Mouse (Mus musculus): ENCODE data around the gene Pofut2.
A peak's percentile ranks its signal among the peaks of the same experiment; 100 is the strongest.

Pofut2 gene

GRCm38 (mm10) chr10:77229609-77230595 is 29.1 kb upstream of the Pofut2 start:
- no peak for DNase-seq (ENCODE audit: low read depth)

DNA sequence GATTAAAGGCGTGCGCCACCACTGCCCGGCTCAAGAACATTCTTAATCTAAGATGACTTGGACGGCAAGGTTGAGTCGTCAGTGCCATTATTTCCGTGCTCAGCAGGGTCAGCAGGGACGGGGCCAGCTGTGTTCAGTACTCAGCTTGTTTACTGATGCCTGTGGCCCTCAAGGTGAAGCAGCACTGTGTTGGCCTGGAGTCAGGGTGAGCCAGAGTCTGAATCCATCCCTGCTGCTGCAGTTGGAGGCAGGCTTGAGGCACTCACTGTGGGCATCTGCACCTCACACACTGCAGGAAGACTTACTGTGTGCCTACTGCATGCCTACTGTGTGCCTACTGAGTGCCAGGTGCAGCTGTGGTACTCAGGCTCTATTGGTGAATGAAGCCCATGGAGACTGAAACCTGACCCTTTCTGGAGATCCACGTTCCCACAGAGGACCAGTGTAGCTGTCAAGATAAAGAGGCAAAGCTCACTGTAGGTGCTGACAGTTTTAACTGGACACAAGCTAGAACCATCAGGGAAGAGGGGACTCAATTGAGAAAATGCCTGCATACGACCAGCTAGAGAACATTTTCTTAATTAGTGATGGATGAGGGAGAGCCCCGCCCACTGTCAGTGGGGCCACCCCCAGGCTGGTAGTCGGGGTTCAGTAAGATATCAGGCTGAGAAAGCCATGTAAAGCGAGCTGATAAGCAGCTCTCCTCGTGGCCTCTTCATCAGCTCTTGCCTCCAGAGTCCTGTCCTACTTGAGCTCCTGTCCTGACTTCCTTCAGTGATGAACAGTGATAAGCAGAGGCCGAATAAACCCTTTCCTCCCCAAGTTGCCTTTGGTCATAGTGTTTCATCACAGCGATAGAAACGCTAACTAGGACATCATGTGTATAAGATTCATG is 26.9 kb upstream of the Pofut2 start:
- DNase-seq (ENCODE audit: low read depth): no peak

- DNase-seq (ENCODE audit: low read depth): no peak
Observed at GRCm38 (mm10) chr10:77233230-77233629, 25.8 kb upstream of the Pofut2 start.

GRCm38 (mm10) chr10:77234991-77235616 is 23.9 kb upstream of the Pofut2 start:
- DNase-seq (ENCODE audit: low read depth): no peak

GRCm38 (mm10) chr10:77237795-77238580 is 21.0 kb upstream of the Pofut2 start:
- no peak for DNase-seq (ENCODE audit: low read depth)

DNA sequence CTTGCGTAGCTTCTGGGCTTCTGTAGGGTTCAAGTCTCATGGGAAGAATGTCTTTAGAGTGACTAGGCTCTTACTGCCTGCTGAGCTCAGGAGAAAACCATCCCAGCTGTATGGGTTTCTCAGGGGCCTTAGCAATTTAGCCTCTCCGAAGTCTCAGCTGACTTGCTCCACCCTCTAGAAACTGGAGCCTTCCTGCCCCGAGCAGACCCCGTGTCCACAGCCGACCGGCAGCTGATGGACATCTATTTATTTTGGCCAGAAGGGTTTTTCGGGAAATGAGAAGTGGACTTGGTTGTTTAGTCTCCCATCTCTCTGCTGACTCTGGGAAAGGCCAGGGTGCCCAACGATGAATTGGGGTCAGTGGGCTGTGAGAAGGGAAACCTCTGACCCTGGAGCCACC is 18.3 kb upstream of the Pofut2 start:
- DNase-seq (ENCODE audit: low read depth): no peak

GRCm38 (mm10) chr10:77242396-77242795 is 16.6 kb upstream of the Pofut2 start:
- no peak for DNase-seq (ENCODE audit: low read depth)

GRCm38 (mm10) chr10:77242871-77243270 is 16.1 kb upstream of the Pofut2 start:
- DNase-seq (ENCODE audit: low read depth): no peak

GRCm38 (mm10) chr10:77243572-77244161 is 15.4 kb upstream of the Pofut2 start:
- no peak for DNase-seq (ENCODE audit: low read depth)

DNA sequence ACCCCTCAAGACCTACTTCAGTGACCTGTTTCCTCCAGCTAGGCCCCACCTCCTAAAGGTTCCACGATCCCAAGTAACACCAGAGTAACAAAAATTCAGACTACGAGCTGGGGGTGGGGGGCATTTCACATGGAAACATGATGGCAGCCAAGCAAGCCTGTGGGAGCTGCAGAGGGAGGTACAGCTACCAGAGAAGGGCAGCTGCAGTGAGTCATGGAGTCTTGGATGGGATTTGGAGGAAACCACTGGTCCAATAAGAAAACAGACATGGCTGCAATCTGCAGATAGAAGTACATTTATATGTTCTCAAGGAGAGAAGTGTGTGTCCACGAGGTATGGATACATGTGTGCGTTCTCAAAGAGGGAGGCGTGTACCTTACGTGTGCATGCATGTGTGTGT is 14.2 kb upstream of the Pofut2 start:
- no peak for DNase-seq (ENCODE audit: low read depth)

DNA sequence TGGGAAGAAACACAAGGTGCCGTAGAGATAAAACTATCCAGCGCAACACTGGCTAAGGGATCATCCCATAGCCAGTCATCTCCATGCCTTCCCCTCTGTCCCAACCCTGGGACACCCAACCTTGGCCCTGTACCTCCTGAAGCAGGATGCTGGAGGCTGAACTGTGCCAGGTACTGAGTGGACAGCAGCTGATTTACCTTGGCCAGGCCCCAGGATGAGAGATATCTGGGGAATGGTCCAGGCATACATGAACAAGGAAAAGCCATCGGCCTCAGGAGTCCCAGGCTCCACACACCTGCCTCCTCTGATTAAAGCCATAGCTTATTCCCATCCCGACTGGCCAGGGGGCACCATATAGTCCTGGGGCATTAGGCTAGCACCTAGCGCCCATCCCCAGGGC is 12.0 kb upstream of the Pofut2 start:
- no peak for DNase-seq (ENCODE audit: low read depth)

DNA sequence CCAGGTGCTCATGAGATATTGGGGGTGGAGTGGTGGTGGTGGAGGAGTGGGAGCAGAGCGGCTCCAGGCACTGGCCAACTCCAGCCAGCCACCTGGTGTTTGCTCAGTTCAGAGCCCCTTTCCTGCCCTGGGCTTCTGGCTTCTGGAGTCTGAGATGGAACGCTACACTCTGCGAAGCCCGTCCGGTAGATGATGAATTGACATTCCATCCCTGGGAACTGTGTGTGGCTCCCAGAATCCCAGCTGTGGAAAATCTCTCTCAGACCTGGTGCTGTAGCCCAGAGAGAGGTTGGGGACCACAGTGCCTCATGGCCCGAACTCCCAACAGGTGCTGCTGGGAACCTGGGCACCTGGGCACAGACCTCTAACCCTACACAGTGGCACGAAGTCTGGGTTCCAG is 11.3 kb upstream of the Pofut2 start:
- no peak for DNase-seq (ENCODE audit: low read depth)

GRCm38 (mm10) chr10:77251223-77251783 is 7.7 kb upstream of the Pofut2 start:
- DNase-seq (ENCODE audit: low read depth): no peak

DNA sequence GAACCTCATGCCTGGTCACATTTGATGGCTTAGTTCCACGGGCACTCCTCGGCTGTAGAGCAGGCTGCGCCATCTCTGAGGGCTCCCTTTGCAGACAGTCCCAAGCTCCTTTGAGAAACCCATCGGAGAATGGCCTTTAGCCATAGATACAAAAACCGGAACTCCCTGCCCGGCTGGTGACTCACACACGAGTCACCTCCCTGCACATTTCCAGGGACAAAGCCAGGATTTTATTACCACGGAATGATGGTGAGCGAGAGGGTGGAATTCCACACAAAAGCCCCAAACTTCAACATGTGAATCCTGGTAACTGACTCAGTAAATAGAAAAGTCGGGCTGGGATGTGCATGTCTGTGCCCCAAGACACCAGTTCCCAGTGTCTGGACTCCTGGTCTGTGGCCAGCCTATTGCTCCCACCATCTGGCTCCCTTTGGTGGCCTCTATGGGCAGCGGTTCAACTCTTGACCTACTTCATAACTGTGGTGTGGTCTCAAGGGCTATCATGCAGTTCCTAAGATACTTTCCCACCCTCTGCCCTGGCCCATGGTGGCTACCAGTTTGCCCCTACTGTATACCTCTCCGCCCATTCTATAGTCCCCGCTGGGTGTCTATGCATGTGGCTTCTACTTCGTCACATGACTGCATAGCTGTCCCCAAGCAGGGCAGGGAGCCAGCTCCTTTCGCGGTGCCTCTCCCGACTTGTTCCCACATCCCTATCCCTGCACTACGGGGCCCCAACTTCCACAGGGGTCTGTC is 7.1 kb upstream of the Pofut2 start:
- no peak for DNase-seq (ENCODE audit: low read depth)

- peak; percentile 69 for DNase-seq (ENCODE audit: low read depth)
Observed at GRCm38 (mm10) chr10:77252790-77253189, 6.2 kb upstream of the Pofut2 start.

DNA sequence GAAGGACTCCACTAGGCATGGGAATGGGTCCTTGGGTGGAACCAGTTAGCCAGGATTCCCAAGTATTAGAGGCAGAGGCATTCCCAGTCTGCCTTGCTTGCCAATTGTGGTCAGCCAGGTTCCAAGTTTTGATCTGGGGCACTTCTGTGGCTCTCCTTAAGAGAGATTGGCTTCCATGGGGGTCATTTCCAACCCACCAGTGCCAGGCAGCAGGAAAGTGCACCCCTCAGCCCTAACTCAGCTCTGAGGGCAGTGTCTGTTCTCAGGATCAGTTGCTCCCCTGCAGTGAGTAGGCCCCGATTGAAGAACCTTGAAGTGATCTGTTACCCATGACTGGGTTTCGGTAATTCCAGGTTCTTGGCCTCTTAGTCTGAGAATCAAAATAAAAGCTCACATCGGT is 3.8 kb upstream of the Pofut2 start:
- DNase-seq (ENCODE audit: low read depth): no peak

DNA sequence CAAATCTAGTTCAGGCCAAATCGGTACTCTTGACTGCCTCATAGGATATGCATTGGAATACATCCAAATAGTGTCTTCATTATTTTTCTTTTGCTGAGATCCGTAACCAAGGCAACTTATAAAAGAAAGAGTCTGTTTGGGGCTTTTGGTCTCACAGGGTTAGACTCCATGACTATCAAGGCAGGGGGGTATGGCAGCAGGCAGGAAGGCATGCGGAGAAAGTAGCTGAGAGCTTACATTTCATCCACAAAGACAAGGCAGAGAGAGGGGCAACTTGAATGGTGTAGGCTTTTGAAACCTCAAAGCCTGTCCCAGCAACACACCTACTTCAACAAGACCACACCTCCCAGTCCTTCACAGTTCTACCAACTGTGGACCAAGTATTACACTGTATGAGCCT is 3.3 kb upstream of the Pofut2 start:
- DNase-seq (ENCODE audit: low read depth): no peak

DNA sequence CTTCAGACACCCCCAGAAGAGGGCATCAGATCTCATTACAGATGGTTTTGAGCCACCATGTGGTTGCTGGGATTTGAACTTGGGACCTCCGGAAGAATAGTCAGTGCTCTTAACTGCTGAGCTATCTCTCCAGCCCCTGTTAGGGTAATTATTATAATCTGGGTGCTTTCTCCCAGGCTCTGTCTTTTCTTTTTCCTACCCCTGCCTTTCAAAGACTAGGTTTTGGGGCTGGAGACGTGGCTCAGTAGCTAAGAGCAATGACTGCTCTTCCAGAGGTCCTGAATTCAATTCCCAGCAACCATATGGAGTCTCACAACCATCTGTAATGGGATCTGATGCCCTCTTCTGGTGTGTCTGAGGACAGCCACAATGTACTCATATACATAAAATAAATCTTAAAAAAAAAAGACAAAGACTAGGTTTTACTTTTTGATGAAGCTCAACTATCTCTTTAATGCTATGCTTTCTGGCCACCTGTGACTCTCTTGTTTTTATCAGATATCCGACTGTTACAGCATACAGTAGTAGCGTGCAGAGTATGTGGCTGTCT is 902 bp upstream of the Pofut2 start:
- no peak for DNase-seq (ENCODE audit: low read depth)

DNA sequence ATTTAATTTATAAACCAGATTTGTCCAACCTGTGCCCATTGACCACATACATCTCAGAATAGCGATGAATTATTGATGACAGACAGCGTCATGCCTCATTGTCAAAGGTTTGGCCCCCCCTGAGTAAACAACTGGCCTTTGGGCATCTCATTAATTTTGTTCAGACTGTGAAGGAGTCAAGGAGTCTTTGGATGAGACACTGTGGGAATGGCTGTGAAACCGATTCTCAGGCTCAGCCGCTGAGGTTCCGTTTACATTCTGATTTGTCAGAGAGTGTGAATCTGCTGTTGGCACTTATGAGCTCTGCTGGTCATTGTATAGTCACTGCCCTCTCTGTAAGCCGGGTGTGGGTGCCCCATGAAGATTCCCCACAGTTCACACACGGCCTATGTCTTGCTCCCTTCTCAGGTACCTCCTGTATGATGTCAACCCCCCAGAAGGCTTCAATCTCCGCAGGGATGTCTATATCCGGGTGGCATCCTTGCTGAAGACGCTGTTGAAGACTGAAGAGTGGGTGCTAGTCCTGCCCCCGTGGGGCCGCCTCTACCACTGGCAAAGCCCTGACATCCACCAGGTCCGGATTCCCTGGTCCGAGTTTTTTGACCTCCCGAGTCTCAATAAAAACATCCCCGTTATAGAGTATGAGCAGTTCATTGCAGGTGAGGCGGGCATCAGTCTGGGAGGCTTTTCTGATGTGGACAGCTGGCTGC is 1.3 kb downstream of the Pofut2 start:
- DNase-seq (ENCODE audit: low read depth): no peak
